Mouse (Mus musculus) hindbrain, embryonic 10.5 days (tissue): Measurements from ENCODE around the gene Pdzd11. TPM values are rescaled to one million over a fixed set of nuclear protein-coding genes. Genes with fewer than 3 reads are reported as not detected.

Experiments
- DNase-seq: peaks from one replicate; pipeline ENCODE4 v3.0.0-alpha.2; 2017; ENCODE audit warnings: low spot score
- H3K27ac ChIP-seq: fragments of 300-500 bp; sonication (generic); 2 replicates; pipeline ENCODE4 v1.5.1; 2016; ENCODE audit warnings: mild to moderate bottlenecking, moderate library complexity
- H3K27me3 ChIP-seq: fragments of 300-500 bp; sonication (generic); 2 replicates; pipeline ENCODE4 v1.6.1; 2016; ENCODE audit warnings: mild to moderate bottlenecking; ENCODE audit not compliant: poor library complexity, insufficient read depth, severe bottlenecking
- H3K36me3 ChIP-seq: fragments of 300-500 bp; sonication (generic); 2 replicates; pipeline ENCODE4 v1.6.1; 2016; ENCODE audit warnings: mild to moderate bottlenecking, moderate library complexity
- H3K4me1 ChIP-seq: fragments of 300-500 bp; sonication (generic); replicated peaks from 2 replicates; pipeline ENCODE4 v1.6.1; 2016; ENCODE audit warnings: mild to moderate bottlenecking
- H3K4me3 ChIP-seq: fragments of 300-500 bp; sonication (generic); 2 replicates; pipeline ENCODE4 v1.5.1; 2016; ENCODE audit warnings: mild to moderate bottlenecking, moderate library complexity
- H3K9me3 ChIP-seq: fragments of 300-500 bp; sonication (generic); 2 replicates; pipeline ENCODE4 v1.6.1; 2016; ENCODE audit warnings: mild to moderate bottlenecking, moderate library complexity
- WGBS: fragments of 180-500 bp; shearing (Covaris S2); methylation state at CpG from one replicate; pipeline ENCODE4 v1.1.7; 2016; 5-methylcytosine and 5-hydroxymethylcytosine counted together
- polyA plus RNA-seq: library from polyadenylated mRNA; unstranded; fragments of >200 nt; fragmentation: Nextera tagmentation; extraction: Ambion mirVana; gene quantifications from 2 replicates; pipeline ENCODE4 v1.2.1, GENCODE M21; 2016

Pdzd11 gene
- polyA plus RNA-seq, 1 experiment from 2014 or later, result 146 TPM

DNA sequence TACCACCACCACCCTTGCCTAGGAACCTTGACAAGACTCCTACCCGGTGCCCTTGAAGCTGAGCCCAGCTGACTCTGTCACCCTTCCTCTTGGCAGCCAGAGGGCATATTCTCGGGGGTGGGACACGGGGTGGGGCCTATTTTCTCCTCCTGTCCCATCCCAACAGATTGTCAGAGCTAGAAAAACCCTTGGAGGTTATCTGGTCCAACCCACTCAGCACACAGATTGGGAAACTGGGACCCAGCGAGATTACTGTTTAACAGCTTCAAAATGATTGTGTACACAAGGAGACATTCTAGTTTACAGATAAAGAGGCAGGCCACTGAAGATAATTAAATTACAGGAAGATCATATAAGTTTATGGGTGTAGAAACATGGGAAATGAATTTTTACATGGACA is 31.6 kb downstream of the Pdzd11 start, which contains the start of gene P2ry4:
TSS of gene P2ry4 (minus strand) at position 79 of the 400 bp plus-strand sequence.
- Histone ChIP-seq H3K27me3 (peaks cover 56% of the 10 kb centered on the region), H3K4me3 (no peak within 1 kb of the TSS), H3K4me1 (no peaks in the 10 kb centered on the region), H3K27ac (no peak within 1 kb of the TSS), H3K9me3 (no peaks in the 10 kb centered on the region), H3K36me3 (no peaks in the 10 kb centered on the region)
- WGBS, result 70% methylated on average over 4 of the region's 4 CpGs
- no peak for DNase-seq

Other genes with a start within 250 kb of the Pdzd11 start
- gene Otud6a, start 197.6 kb downstream of the Pdzd11 start, polyA plus RNA-seq, result not detected in 2 replicates
- gene Awat2, start 183.9 kb downstream of the Pdzd11 start, polyA plus RNA-seq, result 0.63 and 0.95 TPM in 2 replicates
- gene Igbp1, start 132.3 kb downstream of the Pdzd11 start, polyA plus RNA-seq, result 36.0 and 39.2 TPM in 2 replicates
- not detected in 2 replicates for gene Dgat2l6, start 101.7 kb downstream of the Pdzd11 start, polyA plus RNA-seq
- not detected in 2 replicates for gene Awat1, start 54.3 kb downstream of the Pdzd11 start, polyA plus RNA-seq
- gene P2ry4, start 31.7 kb downstream of the Pdzd11 start, polyA plus RNA-seq, result not detected in 2 replicates
- not detected in 2 replicates for gene Arr3, start 21.1 kb downstream of the Pdzd11 start, polyA plus RNA-seq
- gene Kif4, start 831 bp downstream of the Pdzd11 start, polyA plus RNA-seq, result 32.2 and 39.0 TPM in 2 replicates
- gene Gdpd2, start 103.3 kb upstream of the Pdzd11 start, polyA plus RNA-seq, result 8.6 and 9.9 TPM in 2 replicates
- 12.2 and 15.1 TPM in 2 replicates for gene Dlg3, start 141.2 kb upstream of the Pdzd11 start, polyA plus RNA-seq